Mouse (Mus musculus): Measurements from ENCODE around the gene Sox18.

DNA sequence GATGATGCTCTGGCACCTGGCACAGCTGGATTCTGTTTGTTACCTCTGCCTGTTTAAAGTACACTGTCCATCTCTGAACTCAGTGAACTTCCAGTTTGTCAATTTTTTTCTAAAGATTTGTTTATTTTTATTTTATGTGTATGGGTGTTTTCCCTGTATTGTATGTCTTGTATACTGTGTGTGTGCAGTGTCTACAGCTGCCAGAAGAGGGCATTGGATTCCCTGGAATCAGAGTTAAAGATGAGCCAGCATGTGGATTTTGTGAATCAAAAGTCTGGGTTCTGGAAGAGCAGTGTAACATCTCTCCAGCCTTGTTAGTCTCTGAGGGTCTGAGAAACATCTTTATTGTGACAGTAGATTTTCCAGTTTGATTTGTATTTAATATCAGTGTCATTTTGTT is 48.0 kb downstream of the Sox18 start:
- TF ChIP-seq MAX (IDR thresholded peaks at IDR 0.05) (no peak), CTCF (IDR thresholded peaks at IDR 0.05; ENCODE audit: control insufficient read depth, insufficient read depth, insufficient read length) (no peak), USF1 (IDR thresholded peaks at IDR 0.05; ENCODE audit: low read depth) (no peak), MYOD1 (IDR thresholded peaks at IDR 0.05; ENCODE audit: control insufficient read depth, insufficient read length, low read depth) (no peak)

Measured in C2C12 (cell line).